Mouse (Mus musculus): ENCODE data around the gene Slc4a11. TPM values are rescaled to one million over a fixed set of nuclear protein-coding genes. Genes with fewer than 3 reads are reported as not detected.

Slc4a11 gene
- polyA plus RNA-seq, 2 experiments, result 2.0 to 3.4 TPM

DNA sequence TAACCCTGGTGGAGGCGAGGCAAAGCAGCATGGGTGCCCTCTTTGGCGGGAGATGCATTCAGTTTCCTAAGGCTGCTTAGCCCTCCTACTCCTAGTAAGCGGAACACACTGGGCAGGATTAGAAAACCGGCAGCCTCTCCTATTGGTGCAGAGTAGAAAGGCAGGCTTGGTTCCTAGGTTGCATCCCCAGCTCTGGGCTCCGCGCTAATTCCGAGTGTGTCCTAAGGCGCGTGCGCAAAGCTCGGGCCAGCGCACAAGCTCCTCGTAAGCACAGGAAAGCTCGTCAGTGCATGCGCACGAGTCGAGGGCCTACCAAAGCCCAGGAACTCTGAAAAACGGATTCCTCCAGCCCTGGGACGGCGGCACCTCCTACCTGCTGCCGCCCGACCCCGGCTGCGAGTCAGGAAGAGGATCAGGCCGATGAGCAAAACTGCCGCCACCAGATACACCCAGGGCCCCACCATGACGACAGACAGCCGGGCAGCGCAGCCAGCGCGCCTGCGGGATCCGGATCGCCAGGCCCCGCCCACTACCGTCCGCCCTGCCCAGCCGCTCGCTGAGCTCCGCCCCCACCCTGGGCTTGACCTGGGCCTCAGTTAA, 33.1 kb downstream of the Slc4a11 start, which contains the start of gene Ddrgk1:
Gene Ddrgk1 (minus strand): TSS at position 558 of the 600 bp plus-strand sequence.
- Histone ChIP-seq H3K36me3 (ENCODE audit: control insufficient read depth, insufficient read depth, low read length) (peaks cover 30% of the 10 kb centered on the region), H3K4me3 (replicated peaks; ENCODE audit: low read length) (peak within 1 kb of the TSS; percentile 56), H3K4me2 (replicated peaks; ENCODE audit: low read depth, low read length, severe bottlenecking) (peak within 1 kb of the TSS; percentile 74), H3K4me1 (ENCODE audit: control insufficient read depth, insufficient read depth, low read length) (peaks cover 24% of the 10 kb centered on the region), H3K27ac (replicated peaks; ENCODE audit: low read depth, low read length) (peak within 1 kb of the TSS; percentile 99), H3K9ac (ENCODE audit: low read depth, low read length, severe bottlenecking) (peak within 1 kb of the TSS; percentile 92), H3K27me3 (ENCODE audit: control insufficient read depth, insufficient read depth, low read length) (no peaks in the 10 kb centered on the region), H3K9me3 (ENCODE audit: control insufficient read depth, low read length) (no peaks in the 10 kb centered on the region)
- DNase-seq (ENCODE audit: low spot score) (peak; percentile 96), ATAC-seq (ENCODE audit: low FRiP score, low read depth) (peak; percentile 97)
- under 1% methylated on average over 39 of the region's 40 CpGs for WGBS
- peak; percentile 46; the same call in 1 of the 2 replicates for TF ChIP-seq POLR2A (IDR thresholded peaks at IDR 0.05; ENCODE audit: borderline replicate concordance, extremely low read depth, insufficient read depth, insufficient read length)

DNA sequence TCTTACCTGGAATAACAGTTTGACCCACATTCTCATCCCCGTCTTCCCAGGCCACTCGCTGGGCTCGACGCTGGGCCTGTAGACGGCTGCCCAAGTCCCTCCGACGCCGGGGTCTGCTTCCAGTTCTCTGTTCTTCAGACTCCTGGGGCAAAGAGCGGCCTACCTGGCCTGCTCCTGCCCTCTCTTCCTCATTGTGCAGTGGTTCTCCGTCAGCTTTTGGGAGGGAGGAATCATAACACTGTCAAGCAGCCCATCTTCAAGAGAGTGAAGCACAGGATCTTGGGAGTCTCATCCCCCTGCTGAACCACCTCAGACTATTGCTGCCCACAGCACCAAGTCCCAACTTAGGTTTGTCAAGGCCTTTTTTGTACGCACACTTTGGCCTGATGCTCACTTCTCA, 34.0 kb downstream of the Slc4a11 start:
- no peak for TF ChIP-seq POLR2A (IDR thresholded peaks at IDR 0.05; ENCODE audit: borderline replicate concordance, extremely low read depth, insufficient read depth, insufficient read length)
- no peak overlapping the region for H3K27ac ChIP-seq (replicated peaks; ENCODE audit: low read depth, low read length)
- peaks cover 20% of the 10 kb centered on the region for H3K4me1 ChIP-seq (ENCODE audit: control insufficient read depth, insufficient read depth, low read length)
- peak overlapping the region; percentile 56 for H3K4me3 ChIP-seq (replicated peaks; ENCODE audit: low read length)
- H3K4me2 ChIP-seq (replicated peaks; ENCODE audit: low read depth, low read length, severe bottlenecking), result peak overlapping the region; percentile 74
- H3K9me3 ChIP-seq (ENCODE audit: control insufficient read depth, low read length), result no peaks in the 10 kb centered on the region
- no peaks in the 10 kb centered on the region for H3K27me3 ChIP-seq (ENCODE audit: control insufficient read depth, insufficient read depth, low read length)
- no peak for ATAC-seq (ENCODE audit: low FRiP score, low read depth)
- DNase-seq (ENCODE audit: low spot score), result no peak
- WGBS, result 89% methylated on average over 11 of the region's 11 CpGs
- H3K9ac ChIP-seq (ENCODE audit: low read depth, low read length, severe bottlenecking), result peak overlapping the region; percentile 92
- peaks cover 38% of the 10 kb centered on the region for H3K36me3 ChIP-seq (ENCODE audit: control insufficient read depth, insufficient read depth, low read length)

DNA sequence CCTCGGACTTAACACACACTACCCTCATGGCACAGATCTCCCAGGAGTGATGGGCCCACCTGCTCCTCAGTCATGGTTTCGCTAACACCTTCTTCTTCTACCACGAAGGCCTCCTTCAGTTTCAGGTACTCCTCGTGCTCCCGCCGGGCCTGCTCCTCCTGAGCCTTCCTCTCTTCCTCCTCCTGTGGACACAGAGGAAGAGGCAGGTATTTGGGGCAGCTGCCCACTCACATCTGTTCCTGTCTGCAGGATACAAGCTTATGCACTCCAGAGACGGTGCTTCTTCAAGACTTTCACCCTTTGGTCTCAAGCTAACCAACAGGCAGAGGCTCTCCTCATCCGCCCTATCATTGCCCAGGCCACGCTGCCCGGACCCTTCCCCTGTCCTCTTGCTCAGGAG, 38.8 kb downstream of the Slc4a11 start:
- Histone ChIP-seq H3K27me3 (ENCODE audit: control insufficient read depth, insufficient read depth, low read length) (no peaks in the 10 kb centered on the region), H3K4me2 (replicated peaks; ENCODE audit: low read depth, low read length, severe bottlenecking) (no peak overlapping the region), H3K9ac (ENCODE audit: low read depth, low read length, severe bottlenecking) (no peak overlapping the region), H3K9me3 (ENCODE audit: control insufficient read depth, low read length) (no peaks in the 10 kb centered on the region), H3K4me3 (replicated peaks; ENCODE audit: low read length) (no peak overlapping the region), H3K36me3 (ENCODE audit: control insufficient read depth, insufficient read depth, low read length) (peaks cover 83% of the 10 kb centered on the region), H3K4me1 (ENCODE audit: control insufficient read depth, insufficient read depth, low read length) (peaks cover 9% of the 10 kb centered on the region), H3K27ac (replicated peaks; ENCODE audit: low read depth, low read length) (no peak overlapping the region)
- ATAC-seq (ENCODE audit: low FRiP score, low read depth), result no peak
- 94% methylated on average over 10 of the region's 10 CpGs for WGBS
- TF ChIP-seq POLR2A (IDR thresholded peaks at IDR 0.05; ENCODE audit: borderline replicate concordance, extremely low read depth, insufficient read depth, insufficient read length), result no peak
- DNase-seq (ENCODE audit: low spot score), result no peak

DNA sequence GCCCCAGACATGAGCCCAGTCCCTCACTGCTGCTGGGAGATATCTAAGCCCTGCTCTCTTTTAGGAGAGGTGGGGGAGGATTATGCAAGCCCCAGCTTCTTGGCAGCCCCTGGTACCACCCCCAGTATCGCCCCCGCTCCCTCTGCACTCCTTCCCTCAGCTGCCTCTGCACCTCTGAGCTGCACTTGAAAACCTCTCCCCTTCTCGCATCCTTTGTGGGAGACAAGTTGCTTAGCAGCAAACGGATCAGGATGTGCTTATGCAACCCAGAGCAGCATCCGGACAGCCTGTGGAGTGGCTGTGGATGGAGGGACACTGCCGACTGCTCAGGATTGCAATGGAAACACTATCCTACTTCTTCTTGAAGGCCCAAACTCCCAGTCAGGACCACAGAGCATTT, 39.8 kb downstream of the Slc4a11 start:
- Histone ChIP-seq H3K27ac (replicated peaks; ENCODE audit: low read depth, low read length) (no peak overlapping the region), H3K36me3 (ENCODE audit: control insufficient read depth, insufficient read depth, low read length) (peaks cover 91% of the 10 kb centered on the region), H3K9ac (ENCODE audit: low read depth, low read length, severe bottlenecking) (no peak overlapping the region), H3K4me1 (ENCODE audit: control insufficient read depth, insufficient read depth, low read length) (no peaks in the 10 kb centered on the region), H3K9me3 (ENCODE audit: control insufficient read depth, low read length) (no peaks in the 10 kb centered on the region), H3K4me3 (replicated peaks; ENCODE audit: low read length) (no peak overlapping the region), H3K27me3 (ENCODE audit: control insufficient read depth, insufficient read depth, low read length) (no peaks in the 10 kb centered on the region), H3K4me2 (replicated peaks; ENCODE audit: low read depth, low read length, severe bottlenecking) (no peak overlapping the region)
- DNase-seq (ENCODE audit: low spot score) (no peak), ATAC-seq (ENCODE audit: low FRiP score, low read depth) (no peak)
- 84% methylated on average over 6 of the region's 6 CpGs for WGBS
- TF ChIP-seq POLR2A (IDR thresholded peaks at IDR 0.05; ENCODE audit: borderline replicate concordance, extremely low read depth, insufficient read depth, insufficient read length), result no peak

- H3K4me1 ChIP-seq (ENCODE audit: control insufficient read depth, insufficient read depth, low read length), result no peaks in the 10 kb centered on the region
- no peak overlapping the region for H3K4me2 ChIP-seq (replicated peaks; ENCODE audit: low read depth, low read length, severe bottlenecking)
- no peak overlapping the region for H3K27ac ChIP-seq (replicated peaks; ENCODE audit: low read depth, low read length)
- no peak for TF ChIP-seq POLR2A (IDR thresholded peaks at IDR 0.05; ENCODE audit: borderline replicate concordance, extremely low read depth, insufficient read depth, insufficient read length)
- H3K4me3 ChIP-seq (replicated peaks; ENCODE audit: low read length), result no peak overlapping the region
- DNase-seq (ENCODE audit: low spot score) (no peak), ATAC-seq (ENCODE audit: low FRiP score, low read depth) (no peak)
- WGBS, result 95% methylated on average over 9 of the region's 9 CpGs
- no peak overlapping the region for H3K9ac ChIP-seq (ENCODE audit: low read depth, low read length, severe bottlenecking)
- peaks cover 87% of the 10 kb centered on the region for H3K36me3 ChIP-seq (ENCODE audit: control insufficient read depth, insufficient read depth, low read length)
- no peaks in the 10 kb centered on the region for H3K27me3 ChIP-seq (ENCODE audit: control insufficient read depth, insufficient read depth, low read length)
- H3K9me3 ChIP-seq (ENCODE audit: control insufficient read depth, low read length), result no peaks in the 10 kb centered on the region
Observed at GRCm38 (mm10) chr2:130656536-130656935, 40.8 kb downstream of the Slc4a11 start.
